Mouse (Mus musculus) lung, adult 18-20 months (tissue): Measurements from ENCODE around the gene Gm6880.
"Not testable (repeated sequence)": the region's sequence is repeated elsewhere in the genome, so short reads cannot be mapped to it uniquely, and the experiment has no call there.

Experiments
- DNase-seq, 2 experiments: peaks; one replicate each; pipeline ENCODE4 v3.0.0; 2022; ENCODE audit warnings: mixed read lengths in 2 of 2

The Gm6880 gene

GRCm38 (mm10) chrX:74481349-74481885 is at the start of gene Gm6880:
Gm6880 (minus strand) TSS chrX:74481399.
- not testable (repeated sequence) for DNase-seq

GRCm38 (mm10) chrX:74517461-74517860 is 36.3 kb upstream of the Gm6880 start:
- DNase-seq, result not testable (repeated sequence)

GRCm38 (mm10) chrX:74497131-74497530 is 15.9 kb upstream of the Gm6880 start:
- DNase-seq, result no peak

- DNase-seq, result no peak
Observed at GRCm38 (mm10) chrX:74452773-74453172, 28.4 kb downstream of the Gm6880 start.

- DNase-seq, result no peak
Observed at GRCm38 (mm10) chrX:74451157-74451912, 29.9 kb downstream of the Gm6880 start.
